Mouse (Mus musculus): ENCODE data around the gene Hyls1.

The Hyls1 gene

GRCm38 (mm10) chr9:35544666-35545065 is 25.5 kb downstream of the Hyls1 start:
- 89% methylated on average over 2 of the region's 2 CpGs for WGBS

- 88% methylated on average over 14 of the region's 14 CpGs for WGBS
Measured at GRCm38 (mm10) chr9:35543099-35543860, 26.9 kb downstream of the Hyls1 start.

GRCm38 (mm10) chr9:35541941-35542340 is 28.3 kb downstream of the Hyls1 start:
- WGBS: 69% methylated on average over 6 of the region's 6 CpGs

GRCm38 (mm10) chr9:35541488-35541887 is 28.7 kb downstream of the Hyls1 start:
- 16% methylated on average over 6 of the region's 6 CpGs for WGBS

- WGBS: 91% methylated on average over 5 of the region's 5 CpGs
Measured at GRCm38 (mm10) chr9:35541024-35541423, 29.2 kb downstream of the Hyls1 start.

GRCm38 (mm10) chr9:35539001-35539750 is 31.0 kb downstream of the Hyls1 start:
- 74% methylated on average over 13 of the region's 13 CpGs for WGBS

- WGBS: 88% methylated on average over 4 of the region's 4 CpGs
Measured at GRCm38 (mm10) chr9:35535876-35536275, 34.3 kb downstream of the Hyls1 start.

GRCm38 (mm10) chr9:35535110-35535509 is 35.1 kb downstream of the Hyls1 start:
- WGBS: 6% methylated on average over 2 of the region's 2 CpGs

DNA sequence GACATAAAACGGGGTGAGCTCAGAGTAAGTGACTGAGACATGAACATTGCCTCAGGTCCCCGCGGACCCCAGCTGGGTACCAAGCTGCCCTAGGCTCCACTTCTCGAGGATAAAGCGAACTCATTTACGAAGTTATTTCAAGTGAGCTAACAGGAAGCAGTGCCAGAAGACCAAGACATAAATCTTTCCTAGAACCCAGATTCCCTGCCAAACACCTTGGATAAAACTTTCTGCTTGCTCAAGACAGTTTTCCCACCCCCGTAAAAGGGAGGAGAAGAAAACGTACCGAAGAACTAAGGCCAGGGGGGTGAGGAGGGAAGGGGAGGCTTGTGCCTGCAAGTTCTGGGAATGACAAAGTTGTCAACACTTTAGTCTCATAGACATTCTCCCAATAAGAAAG is 36.9 kb downstream of the Hyls1 start:
- 70% methylated on average over 9 of the region's 9 CpGs for WGBS

GRCm38 (mm10) chr9:35529796-35530195 is 40.4 kb downstream of the Hyls1 start:
- WGBS: 41% methylated on average over 1 of the region's 1 CpGs

DNA sequence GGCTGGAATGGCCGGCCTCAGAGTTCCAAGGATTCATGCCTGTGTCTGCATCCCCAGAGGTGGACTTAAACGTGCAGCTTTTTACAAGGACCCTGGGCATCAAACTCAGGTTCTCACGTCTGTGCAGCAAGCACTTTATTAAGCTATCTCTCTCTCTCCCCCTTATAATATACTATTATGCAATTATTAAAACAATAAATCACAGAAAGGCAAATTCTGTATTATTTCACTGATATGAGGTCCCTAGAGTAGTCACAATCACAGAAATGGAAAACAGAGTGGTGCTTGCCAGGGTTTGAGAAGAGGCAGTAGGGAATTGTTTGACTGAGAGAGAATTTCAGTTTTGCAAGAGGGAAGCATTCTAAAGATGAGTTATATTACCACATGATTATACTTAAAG is 41.1 kb downstream of the Hyls1 start:
- WGBS: 85% methylated on average over 3 of the region's 3 CpGs

GRCm38 (mm10) chr9:35523941-35524411 is 46.2 kb downstream of the Hyls1 start:
- WGBS: 6% methylated on average over 7 of the region's 7 CpGs

- WGBS: 22% methylated on average over 5 of the region's 5 CpGs
Measured at GRCm38 (mm10) chr9:35523541-35523940, 46.7 kb downstream of the Hyls1 start.

GRCm38 (mm10) chr9:35522821-35523515 is 47.2 kb downstream of the Hyls1 start:
- 68% methylated on average over 1 of the region's 1 CpGs for WGBS

- 79% methylated on average over 2 of the region's 2 CpGs for WGBS
Measured at GRCm38 (mm10) chr9:35522241-35522640, 48.0 kb downstream of the Hyls1 start.

- WGBS: 95% methylated on average over 6 of the region's 6 CpGs
Measured at GRCm38 (mm10) chr9:35520631-35521348, 49.4 kb downstream of the Hyls1 start.

DNA sequence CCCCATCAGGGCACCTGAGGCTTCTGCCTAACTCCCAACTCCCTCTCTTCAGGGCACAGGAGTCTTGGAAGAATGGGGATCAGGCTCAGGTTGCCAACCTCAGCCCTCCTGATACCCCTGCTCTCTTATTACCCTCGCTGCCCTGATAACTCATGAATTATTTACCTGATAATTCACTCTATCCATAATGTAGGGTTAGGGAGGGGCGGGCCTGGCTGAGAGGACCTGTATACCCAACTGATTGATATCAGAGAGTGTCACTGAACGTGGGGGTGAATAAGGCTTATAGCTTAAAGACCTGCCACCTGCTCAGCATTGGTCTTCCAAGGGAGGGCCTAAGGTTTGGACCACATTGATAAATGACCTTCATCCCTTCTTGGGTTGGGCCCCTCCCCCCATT is 52.0 kb downstream of the Hyls1 start, which contains the start of gene Gm1113:
TSS of gene Gm1113 (minus strand) at position 101 of the 400 bp plus-strand sequence.
- 91% methylated on average over 3 of the region's 3 CpGs for WGBS

GRCm38 (mm10) chr9:35516711-35517110 is 53.5 kb downstream of the Hyls1 start:
- WGBS: 95% methylated on average over 16 of the region's 16 CpGs

DNA sequence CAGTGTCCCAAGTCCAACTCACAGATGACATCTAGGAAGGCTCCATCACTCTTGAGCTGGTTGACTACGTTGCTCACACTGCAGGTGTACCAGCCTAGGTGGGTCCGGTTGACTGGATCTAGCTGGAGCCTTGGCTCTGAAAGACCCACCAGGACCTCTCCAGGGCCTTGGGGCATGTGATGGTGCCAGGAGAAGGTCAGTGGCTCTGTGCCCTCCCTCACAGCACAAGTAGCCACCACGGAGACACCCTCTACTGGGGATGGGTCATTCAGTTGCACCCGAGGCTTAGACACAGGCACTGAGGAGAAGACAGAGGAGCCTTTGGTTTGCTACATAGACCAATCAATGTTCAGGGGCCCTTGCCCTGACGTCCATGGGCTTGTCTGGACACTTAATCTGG is 54.0 kb downstream of the Hyls1 start:
- WGBS: 87% methylated on average over 5 of the region's 5 CpGs

DNA sequence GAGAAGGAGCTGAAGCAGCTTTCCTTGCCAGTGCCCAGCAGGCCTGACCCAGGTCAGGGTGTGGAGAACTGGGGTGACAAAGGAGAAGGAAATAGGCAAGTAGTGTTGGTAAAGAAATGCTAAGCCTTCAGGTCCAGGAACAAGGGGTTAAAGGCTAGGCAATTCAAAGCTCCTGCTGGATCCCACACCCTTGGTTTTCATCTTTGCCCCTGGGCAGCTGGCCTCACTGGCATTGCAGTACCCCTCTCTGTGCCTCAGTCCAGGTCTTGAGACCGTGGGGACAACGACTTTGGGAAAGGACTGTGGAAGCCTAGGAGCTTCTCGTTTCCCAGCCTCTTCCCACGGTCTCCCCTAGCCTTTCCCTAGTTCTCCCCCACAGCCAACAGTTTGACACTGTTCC is 56.3 kb downstream of the Hyls1 start:
- 80% methylated on average over 4 of the region's 4 CpGs for WGBS
